Mouse (Mus musculus) liver, postnatal 0 days (tissue): ENCODE data around the gene Mybpc3. TPM values are rescaled to one million over a fixed set of nuclear protein-coding genes. Genes with fewer than 3 reads are reported as not detected.
"Not testable (repeated sequence)": the region's sequence is repeated elsewhere in the genome, so short reads cannot be mapped to it uniquely, and the experiment has no call there.

Experiments
- ATAC-seq: fragments of 200-750 bp; cut with Nextera tagmentation; 2 replicates; pipeline ENCODE4 v1.8.0; 2017; ENCODE audit warnings: mild to moderate bottlenecking, moderate library complexity
- DNase-seq: peaks from one replicate; pipeline ENCODE4 v3.0.0-alpha.2; 2016
- H3K27ac ChIP-seq: fragments of 300-500 bp; sonication (generic); 2 replicates; pipeline ENCODE4 v1.5.1; 2014; ENCODE audit warnings: antibody characterized with exemption, moderate library complexity, mild to moderate bottlenecking, low read depth
- H3K27me3 ChIP-seq: fragments of 300-500 bp; sonication (generic); 2 replicates; pipeline ENCODE4 v1.6.1; 2014; ENCODE audit warnings: low read length, control low read depth, mixed read lengths; ENCODE audit not compliant: insufficient read depth
- H3K36me3 ChIP-seq: fragments of 300-500 bp; sonication (generic); replicated peaks from 2 replicates; pipeline ENCODE4 v1.6.1; 2014; ENCODE audit warnings: mild to moderate bottlenecking, control low read depth, low read length, moderate library complexity, mixed read lengths; ENCODE audit not compliant: insufficient read depth
- H3K4me1 ChIP-seq: fragments of 300-500 bp; sonication (generic); 2 replicates; pipeline ENCODE4 v1.6.1; 2014; ENCODE audit warnings: antibody characterized with exemption, mild to moderate bottlenecking, control low read depth; ENCODE audit not compliant: insufficient read depth
- H3K4me2 ChIP-seq: fragments of 300-500 bp; sonication (generic); 2 replicates; pipeline ENCODE4 v1.6.1; 2014; ENCODE audit warnings: low read depth, mild to moderate bottlenecking, low read length, moderate library complexity, mixed read lengths
- H3K4me3 ChIP-seq: fragments of 300-500 bp; sonication (generic); 2 replicates; pipeline ENCODE4 v1.5.1; 2014; ENCODE audit warnings: low read depth, low read length
- H3K9ac ChIP-seq: fragments of 300-500 bp; sonication (generic); replicated peaks from 2 replicates; pipeline ENCODE4 v1.6.1; 2014; ENCODE audit warnings: mild to moderate bottlenecking, moderate library complexity
- H3K9me3 ChIP-seq: fragments of 300-500 bp; sonication (generic); 2 replicates; pipeline ENCODE4 v1.6.1; 2016; ENCODE audit warnings: mild to moderate bottlenecking, control low read depth, low read length, mixed read lengths
- CTCF ChIP-seq: sonication (generic); IDR thresholded peaks from 2 replicates; pipeline ENCODE4 v1.5.1; 2016; ENCODE audit warnings: antibody characterized with exemption, low read depth
- EP300 ChIP-seq: IDR thresholded peaks from 2 replicates; pipeline ENCODE4 v1.6.1; 2016; ENCODE audit warnings: antibody characterized with exemption, low read depth, mild to moderate bottlenecking
- WGBS: fragments of 180-500 bp; shearing (Covaris S2); extraction: QIAGEN DNeasy Blood & Tissue Kit; methylation state at CpG from one replicate; pipeline ENCODE4 v1.1.7; 2014; ENCODE audit not compliant: insufficient replicate concordance; 5-methylcytosine and 5-hydroxymethylcytosine counted together
- polyA plus RNA-seq: library from polyadenylated mRNA; unstranded; fragments of >200 nt; fragmentation: Nextera tagmentation; extraction: Ambion mirVana; gene quantifications from 2 replicates; pipeline ENCODE4 v1.2.1, GENCODE M21; 2015

Gene Mybpc3
- polyA plus RNA-seq, 1 experiment from 2014 or later: 0.04 TPM

DNA sequence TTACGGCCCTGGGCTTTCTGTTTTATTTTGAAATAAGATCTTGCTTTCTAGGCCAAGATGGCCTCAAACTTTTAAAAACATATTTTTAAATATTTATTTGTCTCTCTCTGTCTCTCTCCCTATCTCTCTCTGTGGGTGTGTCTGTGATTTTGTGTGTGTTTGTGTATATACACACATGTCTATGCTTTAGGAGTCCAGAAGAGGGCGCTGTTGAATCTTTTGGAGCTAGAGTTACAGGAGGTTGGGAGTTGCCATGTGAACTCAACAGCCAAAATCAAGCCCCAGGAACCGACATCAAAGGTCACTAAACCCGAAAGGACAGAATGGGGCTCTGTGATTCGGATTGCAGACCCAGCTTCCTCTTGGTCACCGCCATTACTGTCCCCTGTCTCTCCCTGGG, 7.5 kb upstream of the Mybpc3 start:
- H3K9me3 ChIP-seq: no peaks in the 10 kb centered on the region
- no peaks in the 10 kb centered on the region for H3K27me3 ChIP-seq
- DNase-seq: no peak
- peaks cover 23% of the 10 kb centered on the region for H3K4me1 ChIP-seq
- H3K27ac ChIP-seq: peak overlapping the region; percentile 55; the same call in 1 of the 2 replicates
- peaks cover 3% of the 10 kb centered on the region; the same call in 1 of the 2 replicates for H3K36me3 ChIP-seq
- no peak for TF ChIP-seq EP300
- peak; percentile 40; the same call in 1 of the 2 replicates for TF ChIP-seq CTCF
- WGBS: 84% methylated on average over 6 of the region's 6 CpGs
- H3K4me3 ChIP-seq: no peak overlapping the region
- no peak overlapping the region for H3K4me2 ChIP-seq
- ATAC-seq: no peak
- H3K9ac ChIP-seq: no peak overlapping the region

DNA sequence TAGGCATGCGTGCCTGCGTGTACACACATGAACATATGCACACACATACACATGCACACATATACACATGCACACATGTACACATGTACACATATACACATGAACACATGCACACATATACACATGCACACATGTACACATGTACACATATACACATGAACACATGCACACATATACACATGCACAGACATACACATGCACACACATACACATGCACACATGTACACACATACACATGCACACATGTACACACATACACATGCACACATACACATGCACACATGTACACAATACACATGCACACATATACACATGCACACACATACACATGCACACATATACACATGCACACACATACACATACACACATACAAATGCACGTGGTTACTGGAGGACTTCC, 6.1 kb upstream of the Mybpc3 start:
- not testable (repeated sequence) for H3K36me3 ChIP-seq, H3K9me3 ChIP-seq, H3K27ac ChIP-seq, H3K4me2 ChIP-seq, DNase-seq, H3K4me3 ChIP-seq, ATAC-seq, H3K9ac ChIP-seq, H3K27me3 ChIP-seq
- WGBS: 84% methylated on average over 3 of the region's 3 CpGs
- peaks cover 24% of the 10 kb centered on the region for H3K4me1 ChIP-seq

DNA sequence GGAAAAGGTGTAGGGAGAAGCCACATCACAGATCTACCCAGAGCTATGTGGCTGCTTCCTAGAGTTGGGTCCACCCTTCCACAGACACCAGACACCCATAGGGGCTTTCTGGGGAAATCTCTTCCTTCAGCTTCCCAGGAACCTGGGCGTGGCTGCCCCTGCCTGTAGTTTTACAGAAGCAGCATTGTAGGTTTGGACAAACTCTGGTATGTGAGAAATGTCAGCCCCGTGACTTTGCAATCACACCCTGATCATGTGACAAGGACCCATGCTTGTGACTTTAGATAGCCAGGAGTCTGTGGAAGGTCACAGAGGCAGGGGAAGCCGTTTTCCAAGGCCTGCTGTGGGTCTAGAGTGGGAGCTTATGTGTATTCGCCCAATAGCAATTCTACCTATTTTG, 5.5 kb upstream of the Mybpc3 start:
- H3K27me3 ChIP-seq: no peaks in the 10 kb centered on the region
- H3K9me3 ChIP-seq: no peaks in the 10 kb centered on the region
- TF ChIP-seq EP300 (no peak), CTCF (no peak)
- DNase-seq (no peak), ATAC-seq (no peak)
- H3K4me3 ChIP-seq: no peak overlapping the region
- no peak overlapping the region for H3K9ac ChIP-seq
- 56% methylated on average over 4 of the region's 4 CpGs for WGBS
- no peak overlapping the region for H3K4me2 ChIP-seq
- 0 out of 2 replicates have a peak, but pooled peaks cover 2% of the 10 kb centered on the region for H3K36me3 ChIP-seq
- no peak overlapping the region for H3K27ac ChIP-seq
- peaks cover 24% of the 10 kb centered on the region for H3K4me1 ChIP-seq

DNA sequence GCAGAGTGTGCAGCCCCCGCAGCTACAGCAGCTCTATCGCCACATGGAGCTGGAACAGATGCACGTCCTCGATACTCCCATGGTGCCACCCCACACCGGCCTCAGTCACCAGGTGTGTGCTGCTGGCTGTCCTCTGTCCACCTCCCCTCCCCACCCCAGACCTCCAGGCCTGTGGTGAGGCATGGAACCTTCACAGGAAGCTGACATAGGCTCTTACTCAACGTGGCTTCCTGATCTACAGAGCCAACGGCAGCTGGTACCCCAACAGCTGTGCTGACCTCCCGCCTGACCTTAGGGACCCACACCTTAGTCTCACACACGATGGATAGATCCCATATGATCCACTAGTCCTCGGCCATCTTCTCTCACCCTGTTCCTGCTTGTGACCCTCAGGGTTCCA, 4.6 kb upstream of the Mybpc3 start:
- H3K4me3 ChIP-seq: no peak overlapping the region
- no peak for DNase-seq
- no peak overlapping the region for H3K27ac ChIP-seq
- no peak overlapping the region for H3K4me2 ChIP-seq
- ATAC-seq: no peak
- H3K27me3 ChIP-seq: no peaks in the 10 kb centered on the region
- no peak overlapping the region for H3K9ac ChIP-seq
- 0 out of 2 replicates have a peak, but pooled peaks cover 2% of the 10 kb centered on the region for H3K36me3 ChIP-seq
- peaks cover 16% of the 10 kb centered on the region for H3K4me1 ChIP-seq
- 58% methylated on average over 10 of the region's 10 CpGs for WGBS
- no peaks in the 10 kb centered on the region for H3K9me3 ChIP-seq
- TF ChIP-seq CTCF (no peak), EP300 (no peak)

DNA sequence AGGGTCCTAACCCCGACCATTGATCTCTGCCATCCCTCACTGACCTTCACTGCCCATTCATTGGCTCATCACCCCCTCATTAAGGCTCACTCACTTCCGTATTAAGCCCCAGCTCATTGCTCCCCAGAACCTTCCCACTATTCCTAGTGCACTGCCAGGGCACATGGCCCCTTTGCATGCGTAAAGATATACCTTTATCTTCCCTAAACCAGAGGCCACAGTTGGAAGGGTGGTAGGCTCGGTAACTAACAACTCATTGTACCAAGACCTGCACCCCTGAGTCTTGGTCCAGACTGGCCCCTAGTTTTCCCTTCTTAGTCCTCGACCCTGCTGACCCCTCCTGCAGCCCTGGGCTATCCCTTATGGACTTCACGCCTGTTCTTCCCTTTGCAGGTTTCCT, 4.1 kb upstream of the Mybpc3 start:
- H3K4me1 ChIP-seq: peaks cover 14% of the 10 kb centered on the region
- ATAC-seq (no peak), DNase-seq (no peak)
- 0 out of 2 replicates have a peak, but pooled peaks cover 2% of the 10 kb centered on the region for H3K36me3 ChIP-seq
- H3K9me3 ChIP-seq: no peaks in the 10 kb centered on the region
- H3K4me3 ChIP-seq: no peak overlapping the region
- 60% methylated on average over 6 of the region's 6 CpGs for WGBS
- H3K9ac ChIP-seq: no peak overlapping the region
- no peak overlapping the region for H3K4me2 ChIP-seq
- no peak for TF ChIP-seq CTCF
- TF ChIP-seq EP300: no peak
- no peaks in the 10 kb centered on the region for H3K27me3 ChIP-seq
- no peak overlapping the region for H3K27ac ChIP-seq

DNA sequence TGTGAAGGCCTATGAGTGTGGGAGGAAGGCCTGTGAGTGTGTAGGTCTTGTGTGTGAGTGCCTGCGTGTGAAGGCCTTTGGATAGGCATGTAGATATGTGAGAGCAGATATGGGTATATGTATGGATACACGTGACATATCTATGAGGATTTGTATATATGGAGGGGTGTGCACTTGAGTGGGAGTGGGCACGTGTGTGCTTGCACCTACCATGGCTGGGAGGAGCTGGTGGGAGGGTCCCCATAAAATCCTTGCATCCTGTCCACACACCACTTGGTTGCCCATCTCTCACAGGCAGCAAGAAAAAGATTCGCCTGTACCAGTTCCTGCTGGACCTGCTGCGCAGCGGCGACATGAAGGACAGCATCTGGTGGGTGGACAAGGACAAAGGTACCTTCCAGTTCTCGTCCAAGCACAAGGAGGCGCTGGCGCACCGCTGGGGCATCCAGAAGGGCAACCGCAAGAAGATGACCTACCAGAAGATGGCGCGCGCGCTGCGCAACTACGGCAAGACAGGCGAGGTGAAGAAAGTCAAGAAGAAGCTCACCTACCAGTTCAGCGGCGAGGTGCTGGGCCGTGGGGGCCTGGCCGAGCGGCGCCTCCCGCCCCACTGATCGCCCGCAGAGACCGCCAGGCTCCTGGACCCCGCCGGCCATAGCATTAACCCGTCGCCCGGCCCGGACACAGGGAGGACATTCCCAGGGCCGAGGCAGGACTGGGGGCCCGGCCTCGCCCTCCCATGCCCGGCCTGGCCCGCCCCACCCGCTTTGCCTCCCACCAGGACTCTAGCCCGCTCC, 3.0 kb upstream of the Mybpc3 start:
- ATAC-seq: peak; percentile 80
- no peaks in the 10 kb centered on the region for H3K9me3 ChIP-seq
- 0 out of 2 replicates have a peak, but pooled peaks cover 2% of the 10 kb centered on the region for H3K36me3 ChIP-seq
- H3K4me1 ChIP-seq: peaks cover 13% of the 10 kb centered on the region
- no peak overlapping the region for H3K27ac ChIP-seq
- no peaks in the 10 kb centered on the region for H3K27me3 ChIP-seq
- H3K9ac ChIP-seq: peak overlapping the region; percentile 54
- H3K4me2 ChIP-seq: peak overlapping the region; percentile 69
- TF ChIP-seq CTCF (peak; percentile 100), EP300 (no peak)
- H3K4me3 ChIP-seq: peak overlapping the region; percentile 42
- peak; percentile 93 for DNase-seq
- WGBS: 60% methylated on average over 42 of the region's 42 CpGs
